Mouse (Mus musculus) adrenal gland, postnatal 4 days (tissue): ENCODE data around the gene Usf2. TPM values are rescaled to one million over a fixed set of nuclear protein-coding genes. Genes with fewer than 3 reads are reported as not detected.

Experiments
- DNase-seq, 2 experiments: peaks; one replicate each; pipeline ENCODE4 v3.0.0; 2021 to 2022; ENCODE audit warnings: low spot score in 2 of 2, mixed read lengths in 2 of 2
- long read RNA-seq, 2 experiments: library from polyadenylated mRNA; stranded (forward); transcript quantifications; one replicate each; pipeline ENCODE4 v2.0.0; 2021
- total RNA-seq, 2 experiments: library from RNA; stranded (reverse); gene quantifications; 2 replicates each; pipeline ENCODE4 v1.2.3; 2021

Gene Usf2
- total RNA-seq: 100 to 1,000 TPM; 113 to 125 TPM
- long read RNA-seq, experiment 1, transcript Usf2-201 (10 exons, 2,419 nt): major isoform, 14 of 32 reads
- long read RNA-seq, experiment 1, partial matches to known transcripts: 10 of 32 reads
- long read RNA-seq, experiment 1, other reads (novel, unspliced or antisense): 6 of 32 reads
- long read RNA-seq, experiment 2, transcript Usf2-201 (10 exons, 2,419 nt): major isoform, 14 of 62 reads
- long read RNA-seq, experiment 2, partial matches to known transcripts: 29 of 62 reads
- long read RNA-seq, experiment 2, other reads (novel, unspliced or antisense): 17 of 62 reads

GRCm38 (mm10) chr7:30956756-30957366, at the start of gene Usf2:
Gene Usf2, minus strand, starts transcription at chr7:30956803.
- DNase-seq: peak; percentile 60 to 63

GRCm38 (mm10) chr7:31002650-31003049, 46.0 kb upstream of the Usf2 start:
- no peak for DNase-seq

GRCm38 (mm10) chr7:31000505-31001020, 44.0 kb upstream of the Usf2 start:
- peak; percentile 18 to 46 for DNase-seq

GRCm38 (mm10) chr7:30996491-30996890, 39.9 kb upstream of the Usf2 start:
- no peak for DNase-seq

GRCm38 (mm10) chr7:30993986-30994385, 37.4 kb upstream of the Usf2 start:
- no peak for DNase-seq

GRCm38 (mm10) chr7:30992148-30992547, 35.5 kb upstream of the Usf2 start:
- DNase-seq: no peak

GRCm38 (mm10) chr7:30988519-30989162, 32.0 kb upstream of the Usf2 start:
- DNase-seq: no peak

GRCm38 (mm10) chr7:30985357-30985756, 28.8 kb upstream of the Usf2 start:
- no peak for DNase-seq

- no peak for DNase-seq
Measured at GRCm38 (mm10) chr7:30981703-30982102, 25.1 kb upstream of the Usf2 start.

- peak; percentile 81 to 83 for DNase-seq
Measured at GRCm38 (mm10) chr7:30973501-30974289, 17.1 kb upstream of the Usf2 start, which contains the start of gene Fam187b. Gene Fam187b, plus strand, starts transcription at chr7:30973790.

GRCm38 (mm10) chr7:30973251-30973500, 16.6 kb upstream of the Usf2 start, which contains the start of gene Lsr:
Gene Lsr, minus strand, starts transcription at chr7:30973464.
- no peak for DNase-seq

- DNase-seq: no peak
Measured at GRCm38 (mm10) chr7:30972426-30973250, 16.0 kb upstream of the Usf2 start.

- DNase-seq: no peak
Measured at GRCm38 (mm10) chr7:30971901-30972300, 15.3 kb upstream of the Usf2 start.

GRCm38 (mm10) chr7:30969174-30969573, 12.6 kb upstream of the Usf2 start:
- no peak for DNase-seq

- DNase-seq: no peak
Measured at GRCm38 (mm10) chr7:30968611-30969010, 12.0 kb upstream of the Usf2 start.

GRCm38 (mm10) chr7:30966657-30967056, 10.1 kb upstream of the Usf2 start:
- no peak for DNase-seq

- no peak for DNase-seq
Measured at GRCm38 (mm10) chr7:30965677-30966076, 9.1 kb upstream of the Usf2 start.

GRCm38 (mm10) chr7:30964366-30964765, 7.8 kb upstream of the Usf2 start:
- no peak for DNase-seq

GRCm38 (mm10) chr7:30962862-30963261, 6.3 kb upstream of the Usf2 start:
- DNase-seq: no peak

GRCm38 (mm10) chr7:30959786-30960349, 3.3 kb upstream of the Usf2 start:
- DNase-seq: no peak
